Mouse (Mus musculus): Measurements from ENCODE around the gene Nipa1.

GRCm38 (mm10) chr7:56017761-56018160, 2.0 kb downstream of the Nipa1 start:
- TF ChIP-seq MAFK (IDR thresholded peaks at IDR 0.05; ENCODE audit: insufficient read depth, low read depth, low read length) = no peak
- no peak for TF ChIP-seq CHD2 (IDR thresholded peaks at IDR 0.05; ENCODE audit: low read depth, low read length)
- no peak for TF ChIP-seq ZNF384 (IDR thresholded peaks at IDR 0.05; ENCODE audit: low read depth, low read length)
- no peak for TF ChIP-seq HCFC1 (IDR thresholded peaks at IDR 0.05; ENCODE audit: borderline replicate concordance, insufficient read depth, low read length)
- TF ChIP-seq ZC3H11A (IDR thresholded peaks at IDR 0.05; ENCODE audit: borderline replicate concordance, low read depth, low read length) = no peak
